Mouse (Mus musculus) E14TG2a.4 (cell line): Measurements from ENCODE around the gene S100a4.

Experiments
- CTCF ChIP-seq: conservative IDR thresholded peaks from 2 replicates; pipeline ENCODE4 v1.5.1; 2014; ENCODE audit warnings: low read length
- POU5F1 ChIP-seq: IDR thresholded peaks from 2 replicates; pipeline ENCODE4 v1.6.1; 2014; ENCODE audit warnings: low read length, borderline replicate concordance

DNA sequence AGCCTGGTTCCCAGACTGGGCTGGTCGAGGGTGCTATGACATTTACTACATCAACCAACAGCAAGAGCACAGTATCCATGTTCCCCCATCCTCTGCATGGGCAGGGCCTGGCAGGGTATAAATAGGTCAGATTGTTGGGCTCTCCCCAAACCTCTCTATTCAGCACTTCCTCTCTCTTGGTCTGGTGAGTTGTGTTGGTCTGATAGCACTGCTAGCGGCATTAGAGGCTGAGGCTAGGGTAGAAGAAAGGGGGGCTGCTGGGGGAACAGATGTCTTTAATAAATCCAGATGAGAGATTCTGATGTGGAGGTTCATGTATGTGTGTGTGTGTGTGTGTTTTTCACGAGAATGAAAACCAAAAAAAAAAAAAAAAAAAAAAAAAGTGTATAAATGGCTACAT lies at the start of gene S100a4:
- TF ChIP-seq POU5F1 (no peak), CTCF (no peak)
